8 mouse cellular contexts compared by ENCODE assay signal in genomic region chr1:134195979-134196378, GRCm38 (mm10). TPM values are rescaled to one million over a fixed set of nuclear protein-coding genes. Genes with fewer than 3 reads are reported as not detected.
DNase-seq lines count a peak whose midpoint lies in the region.

No protein-coding gene starts in this region.

- intact Hi-C loops in left cerebral cortex, postnatal 4 days (cut with DNase I) = no loop called here

- peak; percentile 47 for DNase-seq in left cerebral cortex, postnatal 4 days
- no peak for DNase-seq in left cerebral cortex, adult 11 months (ENCODE audit: low spot score)
- peak; percentile 84 for DNase-seq in cerebellum, adult 9-10 months
- DNase-seq in heart, adult 9 months (ENCODE audit: low spot score in 2 of 2) = peak; percentile 16 to 18
- peak; percentile 51 for DNase-seq in lung, postnatal 10 days
- no peak for DNase-seq in spleen, adult 12 weeks (ENCODE audit: low spot score)
- no peak for DNase-seq in thymus, postnatal 10 days (ENCODE audit: low spot score in 2 of 2)
- no peak for DNase-seq in layer of hippocampus, adult 9-10 months (ENCODE audit: low spot score)

RNA-seq across cellular contexts. Expression of gene Mybph, which starts 2.7 kb away (rescaled TPM):
- total RNA-seq in left cerebral cortex, postnatal 4 days (2021) = under 1 TPM in 1 of 2 experiments, not detected in 1; 0.18 TPM

RNA-seq across cellular contexts. Expression of gene Chil1, which starts 14.0 kb away (rescaled TPM):
- total RNA-seq in left cerebral cortex, postnatal 4 days (2021) = 1 to 10 TPM; 1.1 to 2.0 TPM

RNA-seq across cellular contexts. Expression of gene Adora1, which starts 39.3 kb away (rescaled TPM):
- total RNA-seq in left cerebral cortex, postnatal 4 days (2021) = 10 to 100 TPM; 75.5 to 76.4 TPM

Comparison
In these comparisons a context has a peak if more than half of its experiments do, and no peak if none do; other contexts are left out.
1. DNase-seq: peak in left cerebral cortex, postnatal 4 days (single experiment), cerebellum, adult 9-10 months (single experiment), heart, adult 9 months (2 of 2) and lung, postnatal 10 days (single experiment); none in left cerebral cortex, adult 11 months (single experiment), spleen, adult 12 weeks (single experiment), thymus, postnatal 10 days (0 of 2) and layer of hippocampus, adult 9-10 months (single experiment).